Mouse (Mus musculus) CD4-positive helper T cell, adult 2 months (primary cell): ENCODE data around the gene Ptgs2.

Experiments
- DNase-seq: peaks from one replicate; pipeline ENCODE4 v3.0.0-alpha.2; 2012; ENCODE audit warnings: low read depth, missing footprints, low spot score

Ptgs2 gene

GRCm38 (mm10) chr1:150147272-150147671, 47.4 kb downstream of the Ptgs2 start:
- no peak for DNase-seq

- DNase-seq = no peak
Measured at GRCm38 (mm10) chr1:150151411-150151810, 51.6 kb downstream of the Ptgs2 start.
